Mouse (Mus musculus) CH12.LX (cell line): Measurements from ENCODE around the gene Galc. TPM values are rescaled to one million over a fixed set of nuclear protein-coding genes. Genes with fewer than 3 reads are reported as not detected.

ENCODE experiments used
- DNase-seq: peaks from one replicate; pipeline ENCODE4 v3.0.0-alpha.2; 2013; ENCODE audit errors: extremely low read depth
- H3K27ac ChIP-seq: 2 replicates; pipeline ENCODE4 v1.5.1; 2012; ENCODE audit warnings: low read depth, mild to moderate bottlenecking, control low read depth, moderate library complexity; ENCODE audit not compliant: insufficient read depth
- H3K27me3 ChIP-seq: replicated peaks from 2 replicates; pipeline ENCODE3; 2012; ENCODE audit warnings: inconsistent platforms
- H3K36me3 ChIP-seq, 2 experiments: replicated peaks in 1 of 2; 2 replicates each; pipeline versions ENCODE3 to v1.6.1; 2012; ENCODE audit warnings: inconsistent platforms in 1 of 2, low read length in 1 of 2, mild to moderate bottlenecking in 1 of 2, mixed read lengths in 1 of 2, moderate library complexity in 1 of 2; ENCODE audit not compliant: control insufficient read depth in 1 of 2, insufficient read depth in 1 of 2
- H3K4me1 ChIP-seq, 2 experiments: 2 replicates each; pipeline ENCODE4 v1.6.1; 2012; ENCODE audit warnings: inconsistent platforms in 1 of 2, moderate library complexity in 1 of 2; ENCODE audit not compliant: insufficient read depth in 2 of 2, control insufficient read depth in 1 of 2
- H3K4me2 ChIP-seq: 2 replicates; pipeline ENCODE4 v1.6.1; 2012; ENCODE audit warnings: low read depth, mild to moderate bottlenecking, control low read depth; ENCODE audit not compliant: poor library complexity, insufficient read depth, severe bottlenecking
- H3K4me3 ChIP-seq, 3 experiments: fragments of 150-350 bp in 1 of 3; sonication (generic) in 1 of 3; replicated peaks in 1 of 3; 2 replicates each; pipeline versions ENCODE3 to v1.5.1; 2011 to 2012; ENCODE audit warnings: low read depth in 2 of 3, low read length in 2 of 3, mild to moderate bottlenecking in 2 of 3, moderate library complexity in 2 of 3, control low read depth in 1 of 3, improper control_type of control experiment in 1 of 3, inconsistent platforms in 1 of 3, mixed read lengths in 1 of 3; ENCODE audit not compliant: poor library complexity in 1 of 3
- H3K79me2 ChIP-seq: replicated peaks from 2 replicates; pipeline ENCODE4 v1.6.1; 2012; ENCODE audit warnings: mild to moderate bottlenecking, moderate library complexity; ENCODE audit not compliant: control insufficient read depth, poor library complexity, insufficient read depth, severe bottlenecking; ENCODE audit errors: extremely low read depth
- H3K9ac ChIP-seq: 2 replicates; pipeline ENCODE4 v1.6.1; 2012; ENCODE audit warnings: low read depth, mild to moderate bottlenecking, control low read depth, moderate library complexity; ENCODE audit not compliant: insufficient read depth
- H3K9me3 ChIP-seq: replicated peaks from 2 replicates; pipeline ENCODE3; 2012; ENCODE audit warnings: low read length, inconsistent platforms, mixed read lengths
- CTCF ChIP-seq, 2 experiments: IDR thresholded peaks in 1 of 2; conservative IDR thresholded peaks in 1 of 2; 2 replicates each; pipeline ENCODE4 v1.5.1; 2011 to 2012; ENCODE audit warnings: low read depth in 2 of 2, low read length in 2 of 2, improper control_type of control experiment in 1 of 2, inconsistent platforms in 1 of 2, mild to moderate bottlenecking in 1 of 2, moderate library complexity in 1 of 2
- E2F4 ChIP-seq: IDR thresholded peaks from 2 replicates; pipeline ENCODE4 v1.6.1; 2011; ENCODE audit warnings: low read depth, low read length, improper control_type of control experiment; ENCODE audit not compliant: insufficient replicate concordance
- GABPA ChIP-seq: IDR thresholded peaks from 2 replicates; pipeline ENCODE4 v1.6.1; 2012; ENCODE audit warnings: low read depth, low read length, improper control_type of control experiment, inconsistent platforms; ENCODE audit not compliant: insufficient replicate concordance
- MAZ ChIP-seq: IDR thresholded peaks from 2 replicates; pipeline ENCODE4 v1.6.1; 2012; ENCODE audit warnings: low read depth, mild to moderate bottlenecking, inconsistent platforms, low read length, improper control_type of control experiment, moderate library complexity
- NELFE ChIP-seq: IDR thresholded peaks from 2 replicates; pipeline ENCODE4 v1.6.1; 2011; ENCODE audit warnings: low read depth, low read length, improper control_type of control experiment
- POLR2AphosphoS2 ChIP-seq: IDR thresholded peaks from 2 replicates; pipeline ENCODE4 v1.6.1; 2011; ENCODE audit warnings: low read depth, low read length, improper control_type of control experiment
- RAD21 ChIP-seq: IDR thresholded peaks from 2 replicates; pipeline ENCODE4 v1.6.1; 2011; ENCODE audit warnings: low read depth, mild to moderate bottlenecking, low read length, improper control_type of control experiment, moderate library complexity
- SMC3 ChIP-seq: IDR thresholded peaks from 2 replicates; pipeline ENCODE4 v1.6.1; 2011; ENCODE audit warnings: low read depth, low read length, improper control_type of control experiment
- UBTF ChIP-seq: IDR thresholded peaks from 2 replicates; pipeline ENCODE4 v1.6.1; 2012; ENCODE audit warnings: low read depth, mild to moderate bottlenecking, inconsistent platforms, low read length, improper control_type of control experiment, moderate library complexity
- USF1 ChIP-seq: IDR thresholded peaks from 2 replicates; pipeline ENCODE4 v1.6.1; 2014; ENCODE audit warnings: low read depth, mild to moderate bottlenecking, inconsistent platforms, low read length, improper control_type of control experiment
- ZC3H11A ChIP-seq: IDR thresholded peaks from 2 replicates; pipeline ENCODE4 v1.6.1; 2012; ENCODE audit warnings: low read depth, mild to moderate bottlenecking, inconsistent platforms, low read length, improper control_type of control experiment
- ZKSCAN1 ChIP-seq: IDR thresholded peaks from 2 replicates; pipeline ENCODE4 v1.6.1; 2012; ENCODE audit warnings: low read depth, inconsistent platforms, low read length, improper control_type of control experiment, borderline replicate concordance
- dilution Hi-C: fragments of 300-500 bp; cut with MboI; formaldehyde crosslinking; loops from 2 replicates; pipeline ENCODE4 v1.14.3; 2020; ENCODE audit warnings: low sequenced_read_pairs; ENCODE audit not compliant: extremely low pct_unique_long_range_greater_than_20kb, extremely low pct_ligation_motif_present
- in situ Hi-C: fragments of 300-500 bp; cut with MboI; formaldehyde crosslinking; loops from 3 replicates; pipeline ENCODE4 v1.14.3; 2019; ENCODE audit warnings: low sequenced_read_pairs, low pct_ligation_motif_present, low pct_unique_long_range_greater_than_20kb, mixed read lengths
- polyA plus RNA-seq: library from polyadenylated mRNA; unstranded; fragments of >175 nt; gene quantifications from 2 replicates; pipeline ENCODE4 v1.2.1, GENCODE M21; 2012; ENCODE audit warnings: low read depth; ENCODE audit not compliant: insufficient read length
- total RNA-seq, 2 experiments: library from RNA; depleted of rRNA; stranded (reverse); fragments of 300-350 nt in 1 of 2; fragments of >200 nt in 1 of 2; gene quantifications; 2 replicates each; pipeline ENCODE4 v1.2.3; 2012 to 2014

Gene Galc
- total and polyA plus RNA-seq, 3 experiments: 1.6 to 9.1 (median 6.4) TPM

- in situ Hi-C loops: loop anchor here (25.0 kb wide), 1 partner anchor 194 kb away; no protein-coding TSS in a partner anchor
- no peak for DNase-seq
- dilution Hi-C loops: no loop called here
- no peaks in the 10 kb centered on the region; a peak in 1 of 4 replicates for H3K4me1 ChIP-seq
- no peak overlapping the region for H3K4me3 ChIP-seq
- TF ChIP-seq E2F4 (no peak), RAD21 (no peak), USF1 (no peak), ZKSCAN1 (no peak), ZC3H11A (no peak), GABPA (no peak), UBTF (no peak), MAZ (no peak), SMC3 (no peak)
- H3K9ac ChIP-seq: no peak overlapping the region
- H3K27ac ChIP-seq: no peak overlapping the region
- H3K79me2 ChIP-seq: no peaks in the 10 kb centered on the region
- no peak overlapping the region for H3K4me2 ChIP-seq
- H3K27me3 ChIP-seq: peaks cover 6% of the 10 kb centered on the region
- no peaks in the 10 kb centered on the region for H3K36me3 ChIP-seq
- H3K9me3 ChIP-seq: no peaks in the 10 kb centered on the region
These were observed 78.5 kb downstream of the Galc start for GRCm38 (mm10) chr12:98180807-98181206.

GRCm38 (mm10) chr12:98180235-98180800 is 78.9 kb downstream of the Galc start:
- Histone ChIP-seq H3K9me3 (no peaks in the 10 kb centered on the region), H3K79me2 (no peaks in the 10 kb centered on the region), H3K4me2 (no peak overlapping the region), H3K4me1 (no peaks in the 10 kb centered on the region; a peak in 1 of 4 replicates), H3K27ac (no peak overlapping the region), H3K4me3 (no peak overlapping the region), H3K36me3 (no peaks in the 10 kb centered on the region), H3K9ac (no peak overlapping the region), H3K27me3 (peaks cover 6% of the 10 kb centered on the region)
- no peak for DNase-seq
- dilution Hi-C loops: no loop called here
- in situ Hi-C loops: loop anchor here (25.0 kb wide), 1 partner anchor 193 kb away; no protein-coding TSS in a partner anchor
- peak; percentile 36; the same call in 1 of the 2 replicates for TF ChIP-seq SMC3
- no peak for TF ChIP-seq ZC3H11A
- TF ChIP-seq CTCF (conservative IDR thresholded peaks at IDR 0.05 in 1 of 2, IDR thresholded peaks at IDR 0.05 in 1 of 2; ENCODE audit: low read depth in 2 of 2, low read length in 2 of 2): peak in 1 of 2 experiments; percentile 75; a peak in 2 of 4 replicates
- no peak for TF ChIP-seq NELFE
- TF ChIP-seq RAD21: peak; percentile 22
- TF ChIP-seq POLR2AphosphoS2: no peak
